Mouse (Mus musculus) thymus, adult 2 months (tissue): Measurements from ENCODE around the gene Tbx19.

Experiments used
- CTCF ChIP-seq: fragments of 200-500 bp; IDR thresholded peaks from 2 replicates; pipeline ENCODE4 v1.5.1; 2012; ENCODE audit warnings: mild to moderate bottlenecking, control low read depth, low read length, moderate library complexity, borderline replicate concordance; ENCODE audit not compliant: control insufficient read depth, poor library complexity, insufficient read depth; ENCODE audit errors: extremely low read depth
- POLR2A ChIP-seq: fragments of 200-500 bp; IDR thresholded peaks from 2 replicates; pipeline ENCODE4 v1.6.1; 2012; ENCODE audit warnings: mild to moderate bottlenecking, low read length, control low read depth, moderate library complexity; ENCODE audit not compliant: control insufficient read depth, poor library complexity, insufficient read depth; ENCODE audit errors: extremely low read depth

DNA sequence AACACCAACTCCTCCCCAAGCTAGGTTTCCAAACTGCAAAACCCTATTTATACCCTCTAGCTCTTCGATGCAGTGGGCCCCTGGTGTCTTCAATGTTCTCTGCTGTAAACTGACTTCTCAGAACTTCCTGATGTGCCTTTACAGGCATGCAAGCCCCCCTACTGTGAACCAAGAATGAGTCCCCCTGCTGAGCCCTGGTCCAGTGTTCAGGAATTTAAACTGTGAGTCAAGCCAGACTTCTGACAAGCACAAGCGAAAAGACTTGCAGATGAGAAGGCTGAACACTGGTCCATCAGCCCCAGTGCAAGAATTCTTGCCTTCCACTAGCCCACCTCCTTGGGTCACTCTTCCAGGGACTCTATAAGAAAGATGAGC, 54.6 kb downstream of the Tbx19 start:
- TF ChIP-seq CTCF (no peak), POLR2A (no peak)
